Mouse (Mus musculus): ENCODE measurements around the gene Gm21650. TPM values are rescaled to one million over a fixed set of nuclear protein-coding genes. Genes with fewer than 3 reads are reported as not detected.
"Not testable (repeated sequence)": the region's sequence is repeated elsewhere in the genome, so short reads cannot be mapped to it uniquely, and the experiment has no call there.

The Gm21650 gene
- polyA plus RNA-seq (2016; fragmentation: Nextera tagmentation; extraction: Ambion mirVana), result not detected in 2 replicates

- not testable (repeated sequence) for H3K4me1 ChIP-seq; H3K27me3 ChIP-seq (replicated peaks; ENCODE audit: low read depth, poor library complexity, severe bottlenecking); H3K36me3 ChIP-seq (replicated peaks); H3K4me3 ChIP-seq; H3K9me3 ChIP-seq; H3K27ac ChIP-seq (replicated peaks); DNase-seq (ENCODE audit: low spot score)
- 20% methylated on average over 1 of the region's 6 CpGs for WGBS
These were observed at the start of gene Gm21650 for GRCm38 (mm10) chrY:77692508-77692907. TSS of gene Gm21650 (plus strand) at chrY:77692808.

All from embryonic facial prominence, embryonic 10.5 days (tissue).